Comparison of ENCODE assay signal across 8 mouse cellular contexts in the genomic region with DNA sequence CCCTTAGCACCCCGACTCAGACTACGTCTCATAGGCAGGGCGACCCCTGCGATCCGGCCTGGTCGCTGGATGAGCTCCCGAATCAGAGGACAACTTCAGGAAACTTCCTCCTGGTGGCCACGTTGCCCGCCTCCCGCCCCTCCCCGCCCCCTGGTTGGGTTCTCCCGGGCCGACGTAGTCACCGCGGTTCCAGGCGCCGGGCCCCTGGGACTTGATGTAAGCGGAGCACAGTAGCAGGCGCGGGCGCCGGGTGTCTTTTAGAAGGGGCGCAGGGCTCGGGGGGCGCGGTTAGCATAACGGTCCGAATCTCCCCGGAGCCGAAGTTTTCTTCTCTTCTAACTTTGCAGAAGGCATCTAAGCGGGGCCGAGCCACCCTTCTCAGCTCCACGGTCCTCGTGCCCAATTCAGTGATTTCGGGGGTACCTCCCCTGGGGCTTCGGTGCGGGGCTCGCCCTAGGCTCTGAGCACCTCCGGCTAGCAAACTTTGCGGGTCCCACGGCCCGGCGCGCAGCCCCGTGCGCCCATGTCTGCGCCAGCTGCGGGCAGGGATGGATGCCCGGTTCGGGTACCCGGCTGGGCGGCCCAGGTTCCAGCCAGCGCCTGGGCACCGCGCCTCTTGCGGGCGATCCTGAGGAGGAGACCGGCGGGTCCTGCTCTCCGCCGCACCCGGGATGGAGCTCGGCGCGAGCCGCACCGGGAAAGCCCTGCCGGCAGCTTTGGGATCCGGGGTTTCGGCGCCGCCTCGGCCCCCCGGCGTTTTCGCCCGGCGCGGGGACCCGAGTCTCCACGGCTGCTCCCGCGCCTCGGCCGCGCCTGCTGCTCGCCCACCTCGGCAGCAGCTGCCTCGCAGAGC. TPM values are rescaled to one million over a fixed set of nuclear protein-coding genes. Genes with fewer than 3 reads are reported as not detected.
DNase-seq lines count a peak whose midpoint lies in the region; ATAC-seq and TF ChIP-seq lines count a peak whose summit lies in the region.

No protein-coding gene starts in this region.

- H3K4me1 ChIP-seq in heart, embryonic 13.5 days, result peaks cover 44% of the 10 kb centered on the region
- peaks cover 51% of the 10 kb centered on the region for H3K4me1 ChIP-seq in limb, embryonic 12.5 days (replicated peaks)
- H3K4me1 ChIP-seq in midbrain, postnatal 0 days (ENCODE audit: insufficient read depth, low read length), result peaks cover 23% of the 10 kb centered on the region; the same call in 1 of the 2 replicates

- peak overlapping the region; percentile 91 for H3K9ac ChIP-seq in heart, embryonic 13.5 days
- peak overlapping the region; percentile 78 for H3K9ac ChIP-seq in limb, embryonic 12.5 days (replicated peaks)
- H3K9ac ChIP-seq in midbrain, postnatal 0 days (replicated peaks; ENCODE audit: low read length, poor library complexity, severe bottlenecking), result peak overlapping the region; percentile 64

- under 1% methylated on average over 90 of the region's 90 CpGs for WGBS in heart, embryonic 13.5 days
- under 1% methylated on average over 89 of the region's 90 CpGs for WGBS in limb, embryonic 12.5 days
- WGBS in midbrain, postnatal 0 days, result under 1% methylated on average over 86 of the region's 90 CpGs

- peak overlapping the region; percentile 99 for H3K4me2 ChIP-seq in heart, embryonic 13.5 days
- peak overlapping the region; percentile 99 for H3K4me2 ChIP-seq in limb, embryonic 12.5 days
- peak overlapping the region; percentile 94 for H3K4me2 ChIP-seq in midbrain, postnatal 0 days (ENCODE audit: low read depth, low read length, poor library complexity, severe bottlenecking)

- H3K27ac ChIP-seq in heart, embryonic 13.5 days (replicated peaks), result peak overlapping the region; percentile 86
- H3K27ac ChIP-seq in limb, embryonic 12.5 days, result peak overlapping the region; percentile 89
- peak overlapping the region; percentile 52 for H3K27ac ChIP-seq in midbrain, postnatal 0 days (ENCODE audit: low read depth, low read length)

- peak; percentile 19 for DNase-seq in adrenal gland, adult 2 months
- DNase-seq in adrenal gland, postnatal 4 days (ENCODE audit: low spot score in 2 of 2), result no peak
- peak; percentile 38 for DNase-seq in ovary, postnatal 36 days (ENCODE audit: low spot score)
- no peak for DNase-seq in ovary, postnatal 10 days (ENCODE audit: low spot score)
- DNase-seq in midbrain, postnatal 0 days (ENCODE audit: low spot score), result no peak
- DNase-seq in cerebellum, adult 8-10 months, result no peak

- no peak for TF ChIP-seq CTCF in midbrain, postnatal 0 days (IDR thresholded peaks at IDR 0.05)

- peaks cover 44% of the 10 kb centered on the region for H3K27me3 ChIP-seq in heart, embryonic 13.5 days (replicated peaks)
- peaks cover 82% of the 10 kb centered on the region for H3K27me3 ChIP-seq in limb, embryonic 12.5 days
- H3K27me3 ChIP-seq in midbrain, postnatal 0 days (ENCODE audit: insufficient read depth, low read length), result no peaks in the 10 kb centered on the region

- H3K4me3 ChIP-seq in heart, embryonic 13.5 days, result peak overlapping the region; percentile 75
- peak overlapping the region; percentile 63 for H3K4me3 ChIP-seq in limb, embryonic 12.5 days (replicated peaks)
- peak overlapping the region; percentile 72 for H3K4me3 ChIP-seq in midbrain, postnatal 0 days (ENCODE audit: low read depth, low read length)

- H3K9me3 ChIP-seq in heart, embryonic 13.5 days, result no peaks in the 10 kb centered on the region
- H3K9me3 ChIP-seq in limb, embryonic 12.5 days, result no peaks in the 10 kb centered on the region
- no peaks in the 10 kb centered on the region for H3K9me3 ChIP-seq in midbrain, postnatal 0 days (ENCODE audit: low read length)

- no peak for ATAC-seq in heart, embryonic 13.5 days (ENCODE audit: extremely low read depth, insufficient number of reproducible peaks, low FRiP score, low TSS enrichment)
- peak; percentile 9; the same call in 1 of the 2 replicates for ATAC-seq in limb, embryonic 12.5 days (ENCODE audit: insufficient number of reproducible peaks, insufficient read depth, low FRiP score, low TSS enrichment, low read depth)
- ATAC-seq in midbrain, postnatal 0 days (ENCODE audit: low FRiP score), result no peak; the same call in 1 of the 2 replicates

- no peaks in the 10 kb centered on the region for H3K36me3 ChIP-seq in heart, embryonic 13.5 days
- H3K36me3 ChIP-seq in limb, embryonic 12.5 days, result no peaks in the 10 kb centered on the region
- no peaks in the 10 kb centered on the region for H3K36me3 ChIP-seq in midbrain, postnatal 0 days (ENCODE audit: insufficient read depth, low read length)

RNA-seq across cellular contexts. Expression of gene Sdk2, which starts 0.5 kb away (rescaled TPM):
- 1 to 10 TPM; 2.9 to 3.5 TPM for total RNA-seq in adrenal gland, adult 2 months (2021)
- polyA plus RNA-seq in adrenal gland, adult 2 months (2012; rRNA removed), result 1.1 and 1.4 TPM in 2 replicates
- total RNA-seq in adrenal gland, postnatal 4 days (2021), result 1 to 10 TPM; 6.1 to 9.2 TPM
- 1.9 and 2.5 TPM in 2 replicates for polyA plus RNA-seq in heart, embryonic 13.5 days (2015; fragmentation: Nextera tagmentation; extraction: Ambion mirVana)
- polyA plus RNA-seq in limb, embryonic 12.5 days (2016; fragmentation: Nextera tagmentation; extraction: Ambion mirVana), result 2.0 and 2.3 TPM in 2 replicates
- total RNA-seq in midbrain, postnatal 0 days (2014; rRNA removed), result 26.1 and 26.4 TPM in 2 replicates
- polyA plus RNA-seq in midbrain, postnatal 0 days (2015; fragmentation: Nextera tagmentation; extraction: Ambion mirVana), result 2.1 and 2.5 TPM in 2 replicates

Comparison
In these comparisons a context has a peak if more than half of its experiments do, and no peak if none do; other contexts are left out.
1. DNase-seq: peak in adrenal gland, adult 2 months (single experiment) and ovary, postnatal 36 days (single experiment); none in adrenal gland, postnatal 4 days (0 of 2), ovary, postnatal 10 days (single experiment), midbrain, postnatal 0 days (single experiment) and cerebellum, adult 8-10 months (single experiment).
2. Peak in every context shown above with its lines, with median percentiles within 50 percentile points of each other: H3K27ac ChIP-seq, H3K4me2 ChIP-seq, H3K4me3 ChIP-seq and H3K9ac ChIP-seq.